Mouse (Mus musculus): Measurements from ENCODE around the gene Stom. TPM values are rescaled to one million over a fixed set of nuclear protein-coding genes. Genes with fewer than 3 reads are reported as not detected.

Stom gene
- polyA plus RNA-seq (2012; ENCODE audit: low replicate concordance): 69.9 and 194 TPM in 2 replicates

DNA sequence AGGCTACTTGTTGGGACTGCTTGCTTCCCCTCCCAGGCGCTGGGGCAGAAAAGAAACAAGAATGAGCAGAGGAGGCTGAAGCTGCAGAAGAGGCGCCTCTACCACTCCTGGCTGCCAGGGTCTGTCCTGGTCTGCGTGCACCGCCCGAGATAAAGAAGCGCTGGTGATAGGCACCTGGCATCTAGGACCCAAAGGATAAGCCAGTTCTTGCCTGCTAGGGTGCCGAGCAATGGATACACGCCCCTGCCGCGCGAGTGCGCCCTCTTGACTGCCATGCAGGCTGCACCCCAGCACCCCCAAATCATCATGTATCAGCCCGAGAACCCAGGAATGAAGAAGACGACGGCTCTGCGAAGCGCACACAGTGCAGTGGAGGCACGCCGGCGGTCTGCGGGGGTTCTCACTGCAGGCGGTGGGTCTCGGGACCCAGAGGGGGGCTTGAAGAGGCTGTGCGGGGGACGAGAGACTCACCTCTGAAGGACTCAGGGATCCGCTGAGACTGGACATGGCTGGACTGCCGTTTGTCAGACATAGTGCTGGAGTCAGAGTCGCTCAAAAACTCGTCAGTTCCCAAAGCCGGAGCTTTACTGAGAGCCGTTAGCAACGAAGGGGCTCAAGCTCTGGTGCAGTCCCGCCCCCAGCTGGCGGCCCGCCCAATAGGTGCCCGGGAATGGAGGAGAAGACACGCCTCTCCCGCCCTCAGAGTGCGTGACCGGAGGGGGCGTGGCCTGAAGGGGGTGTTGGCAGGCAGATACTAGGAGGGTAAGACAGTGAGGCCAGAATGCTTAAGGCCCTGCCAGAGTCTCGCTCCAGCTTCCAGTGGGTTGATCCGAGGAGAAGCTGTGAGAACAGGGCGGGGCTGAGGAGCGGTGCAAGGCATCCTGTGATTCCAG is at the start of gene Stom:
Gene Stom (minus strand): TSS at position 589 of the 893 bp plus-strand sequence.

GRCm38 (mm10) chr2:35367629-35368028 is 30.9 kb upstream of the Stom start, which contains the start of gene 4930568D16Rik:
Gene 4930568D16Rik (minus strand): TSS chr2:35367729.

Other genes starting within 250 kb of the Stom start
- gene AI182371, start 235.4 kb downstream of the Stom start, polyA plus RNA-seq (2012; ENCODE audit: low replicate concordance): 0.17 TPM in 1 of 2 replicates, not detected in the other
- 7.2 and 18.9 TPM in 2 replicates for gene Cntrl, start 227.5 kb downstream of the Stom start, polyA plus RNA-seq (2012; ENCODE audit: low replicate concordance)
- 1,361 and 2,752 TPM in 2 replicates for gene Rab14, start 135.9 kb downstream of the Stom start, polyA plus RNA-seq (2012; ENCODE audit: low replicate concordance)
- 11.6 and 13.3 TPM in 2 replicates for gene Gsn, start 80.6 kb downstream of the Stom start, polyA plus RNA-seq (2012; ENCODE audit: low replicate concordance)
- not detected in 2 replicates for gene 4930568D16Rik, start 30.8 kb upstream of the Stom start, polyA plus RNA-seq (2012; ENCODE audit: low replicate concordance)
- not detected in 2 replicates for gene 4930402F06Rik, start 60.2 kb upstream of the Stom start, polyA plus RNA-seq (2012; ENCODE audit: low replicate concordance)
- 6.5 and 6.8 TPM in 2 replicates for gene Ggta1, start 126.3 kb upstream of the Stom start, polyA plus RNA-seq (2012; ENCODE audit: low replicate concordance)
- 9.3 and 14.0 TPM in 2 replicates for gene Dab2ip, start 221.3 kb upstream of the Stom start, polyA plus RNA-seq (2012; ENCODE audit: low replicate concordance)

All from leukemia stem cell, adult 10-12 weeks (primary cell).